Mouse (Mus musculus) myocyte (in vitro differentiated cells): ENCODE results near the gene Ptk6. TPM values are rescaled to one million over a fixed set of nuclear protein-coding genes. Genes with fewer than 3 reads are reported as not detected.

Experiments
- H3K27me3 ChIP-seq: one replicate; pipeline ENCODE4 v1.6.1; 2011; ENCODE audit not compliant: control insufficient read depth, insufficient read depth, insufficient read length
- H3K36me3 ChIP-seq: one replicate; pipeline ENCODE4 v1.6.1; 2011; ENCODE audit not compliant: control insufficient read depth, insufficient read depth
- H3K4me2 ChIP-seq: one replicate; pipeline ENCODE4 v1.6.1; 2011; ENCODE audit warnings: low read depth, control low read depth
- H3K4me3 ChIP-seq: one replicate; pipeline ENCODE4 v1.5.1; 2011; ENCODE audit warnings: mild to moderate bottlenecking, control low read depth, moderate library complexity
- H3K79me2 ChIP-seq: one replicate; pipeline ENCODE4 v1.6.1; 2011; ENCODE audit not compliant: control insufficient read depth, insufficient read depth
- H3ac ChIP-seq: one replicate; pipeline ENCODE4 v1.6.1; 2011; ENCODE audit not compliant: control insufficient read depth, insufficient read length
- CEBPB ChIP-seq: IDR thresholded peaks from 2 replicates; pipeline ENCODE4 v1.6.1; 2011; ENCODE audit warnings: mild to moderate bottlenecking, moderate library complexity; ENCODE audit not compliant: poor library complexity, insufficient read depth, severe bottlenecking
- E2F4 ChIP-seq: IDR thresholded peaks from one replicate; pipeline ENCODE4 v1.6.1; 2011; ENCODE audit warnings: mild to moderate bottlenecking, control low read depth, moderate library complexity; ENCODE audit not compliant: insufficient read depth
- MAX ChIP-seq: IDR thresholded peaks from one replicate; pipeline ENCODE4 v1.6.1; 2011; ENCODE audit warnings: low read depth, mild to moderate bottlenecking, control low read depth
- MYOD1 ChIP-seq, 3 experiments: IDR thresholded peaks; one replicate each; pipeline ENCODE4 v1.6.1; 2011; ENCODE audit warnings: control low read depth in 2 of 3, low read depth in 2 of 3, mild to moderate bottlenecking in 2 of 3, moderate library complexity in 1 of 3; ENCODE audit not compliant: insufficient read length in 2 of 3, control insufficient read depth in 1 of 3
- MYOG ChIP-seq, 3 experiments: IDR thresholded peaks; one replicate each; pipeline ENCODE4 v1.6.1; 2011; ENCODE audit warnings: control low read depth in 2 of 3, low read depth in 2 of 3, mild to moderate bottlenecking in 2 of 3; ENCODE audit not compliant: insufficient read length in 2 of 3, control insufficient read depth in 1 of 3, insufficient read depth in 1 of 3
- POLR2A ChIP-seq: IDR thresholded peaks from one replicate; pipeline ENCODE4 v1.6.1; 2011; ENCODE audit warnings: low read depth, mild to moderate bottlenecking, control low read depth, moderate library complexity; ENCODE audit not compliant: insufficient read length
- POLR2AphosphoS2 ChIP-seq: IDR thresholded peaks from one replicate; pipeline ENCODE4 v1.6.1; 2011; ENCODE audit warnings: low read depth, control low read depth; ENCODE audit not compliant: insufficient read length
- REST ChIP-seq: IDR thresholded peaks from one replicate; pipeline ENCODE4 v1.6.1; 2011; ENCODE audit warnings: mild to moderate bottlenecking, control low read depth, moderate library complexity; ENCODE audit not compliant: insufficient read depth, insufficient read length
- SRF ChIP-seq: IDR thresholded peaks from one replicate; pipeline ENCODE4 v1.6.1; 2011; ENCODE audit warnings: low read depth; ENCODE audit not compliant: control insufficient read depth, insufficient read length
- TCF12 ChIP-seq: IDR thresholded peaks from one replicate; pipeline ENCODE4 v1.6.1; 2011; ENCODE audit warnings: mild to moderate bottlenecking, control low read depth; ENCODE audit not compliant: poor library complexity, insufficient read depth, severe bottlenecking
- TCF3 ChIP-seq: IDR thresholded peaks from one replicate; pipeline ENCODE4 v1.6.1; 2011; ENCODE audit warnings: low read depth, control low read depth; ENCODE audit not compliant: insufficient read length
- USF1 ChIP-seq: IDR thresholded peaks from one replicate; pipeline ENCODE4 v1.6.1; 2011; ENCODE audit warnings: low read depth, mild to moderate bottlenecking, control low read depth, moderate library complexity
- polyA plus RNA-seq: library from polyadenylated mRNA; unstranded; fragments of >200 nt; fragmentation: generic; extraction: Trizol; gene quantifications from one replicate; pipeline ENCODE4 v1.2.1, GENCODE M21; 2012; ENCODE audit warnings: missing spikeins

Ptk6 gene
- polyA plus RNA-seq, 1 experiment = 0.01 TPM

- Histone ChIP-seq H3K4me3 (no peak within 1 kb of the TSS), H3K27me3 (peaks cover 62% of the 10 kb centered on the region)
- TF ChIP-seq TCF12 = no peak
- no peak for TF ChIP-seq POLR2A
- TF ChIP-seq MAX = no peak
- no peak for TF ChIP-seq CEBPB
- TF ChIP-seq REST = no peak
- TF ChIP-seq MYOG (IDR thresholded peaks at IDR 0.05; ENCODE audit: control insufficient read depth in 1 of 3, insufficient read depth in 1 of 3, insufficient read length in 2 of 3, low read depth in 2 of 3) = no peak
- TF ChIP-seq USF1 = no peak
- no peak for TF ChIP-seq MYOD1 (IDR thresholded peaks at IDR 0.05; ENCODE audit: control insufficient read depth in 1 of 3, insufficient read length in 2 of 3, low read depth in 2 of 3)
- no peak for TF ChIP-seq E2F4
- TF ChIP-seq POLR2AphosphoS2 = no peak
- TF ChIP-seq SRF = no peak
- no peak for TF ChIP-seq TCF3
Observed at GRCm38 (mm10) chr2:181213021-181213445, 10.4 kb upstream of the Ptk6 start, which contains the start of gene Srms. TSS of gene Srms (minus strand) at chr2:181213185.

GRCm38 (mm10) chr2:181212389-181213020, 9.9 kb upstream of the Ptk6 start:
- Histone ChIP-seq H3K79me2 (no peaks in the 10 kb centered on the region), H3K4me2 (no peak overlapping the region), H3K27me3 (peaks cover 67% of the 10 kb centered on the region), H3K36me3 (no peaks in the 10 kb centered on the region), H3ac (no peak overlapping the region), H3K4me3 (no peak overlapping the region)
- no peak for TF ChIP-seq SRF
- TF ChIP-seq MYOG (IDR thresholded peaks at IDR 0.05; ENCODE audit: control insufficient read depth in 1 of 3, insufficient read depth in 1 of 3, insufficient read length in 2 of 3, low read depth in 2 of 3) = no peak
- TF ChIP-seq MAX = no peak
- TF ChIP-seq MYOD1 (IDR thresholded peaks at IDR 0.05; ENCODE audit: control insufficient read depth in 1 of 3, insufficient read length in 2 of 3, low read depth in 2 of 3) = no peak
- no peak for TF ChIP-seq POLR2AphosphoS2
- no peak for TF ChIP-seq TCF3
- no peak for TF ChIP-seq REST
- no peak for TF ChIP-seq USF1
- no peak for TF ChIP-seq POLR2A

More at GRCm38 (mm10) chr2:181213021-181213445, 10.4 kb upstream of the Ptk6 start, which contains the start of gene Srms:
- no peak within 1 kb of the TSS for H3K4me2 ChIP-seq
- H3ac ChIP-seq = no peak within 1 kb of the TSS
- H3K36me3 ChIP-seq = no peaks in the 10 kb centered on the region
- H3K79me2 ChIP-seq = no peaks in the 10 kb centered on the region

DNA sequence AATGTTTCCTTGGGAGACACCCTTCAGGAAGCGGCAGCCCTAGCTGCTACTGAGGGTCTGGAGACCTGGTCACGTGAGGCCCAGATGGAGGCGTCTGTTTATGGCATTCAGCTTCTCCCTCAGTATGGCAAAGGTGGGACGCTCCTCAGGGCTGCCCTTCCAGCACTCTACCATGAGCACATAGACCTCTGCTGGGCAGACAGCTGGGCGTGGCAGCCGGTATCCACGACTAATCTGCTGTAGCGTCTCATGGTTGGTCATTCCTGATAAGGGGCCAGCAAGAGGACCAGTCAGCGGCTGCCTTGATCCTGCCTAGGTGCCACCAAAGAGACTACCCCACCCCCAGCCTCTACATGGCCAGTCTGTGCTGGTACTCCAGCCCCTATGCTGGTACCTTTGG, 3.5 kb upstream of the Ptk6 start:
- Histone ChIP-seq H3K4me3 (no peak overlapping the region), H3K36me3 (no peaks in the 10 kb centered on the region), H3ac (no peak overlapping the region), H3K4me2 (no peak overlapping the region), H3K27me3 (peaks cover 63% of the 10 kb centered on the region), H3K79me2 (no peaks in the 10 kb centered on the region)
- TF ChIP-seq MYOG (IDR thresholded peaks at IDR 0.05; ENCODE audit: control insufficient read depth in 1 of 3, insufficient read depth in 1 of 3, insufficient read length in 2 of 3, low read depth in 2 of 3) (no peak), SRF (no peak), USF1 (no peak), TCF3 (no peak), POLR2A (no peak), POLR2AphosphoS2 (no peak), MYOD1 (IDR thresholded peaks at IDR 0.05; ENCODE audit: control insufficient read depth in 1 of 3, insufficient read length in 2 of 3, low read depth in 2 of 3) (no peak), TCF12 (no peak), REST (no peak), MAX (no peak), E2F4 (no peak), CEBPB (no peak)

GRCm38 (mm10) chr2:181205678-181206077, 3.1 kb upstream of the Ptk6 start:
- H3K36me3 ChIP-seq = no peaks in the 10 kb centered on the region
- no peak overlapping the region for H3K4me3 ChIP-seq
- no peak overlapping the region for H3ac ChIP-seq
- no peaks in the 10 kb centered on the region for H3K79me2 ChIP-seq
- TF ChIP-seq CEBPB = no peak
- peaks cover 63% of the 10 kb centered on the region for H3K27me3 ChIP-seq
- no peak overlapping the region for H3K4me2 ChIP-seq

DNA sequence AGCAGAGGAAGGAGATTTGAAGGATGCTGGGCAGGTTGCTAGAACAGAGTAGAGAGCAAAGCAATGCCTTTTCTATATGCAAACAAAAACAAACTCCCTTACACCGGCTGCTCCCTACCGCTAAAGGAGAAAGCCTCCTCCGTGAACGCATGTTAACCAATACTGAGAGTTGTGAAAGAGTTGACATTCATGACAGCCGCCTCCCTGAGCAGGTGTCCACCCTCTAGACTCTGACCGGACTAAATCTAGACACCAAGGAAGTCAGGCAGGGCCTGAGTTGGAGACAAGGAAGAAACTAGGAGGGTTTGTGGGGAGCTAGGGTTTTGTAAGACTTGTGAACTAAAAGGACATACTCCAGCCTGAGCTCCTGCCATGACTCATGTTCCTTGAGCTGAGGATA, 297 bp upstream of the Ptk6 start:
- Histone ChIP-seq H3K79me2 (no peaks in the 10 kb centered on the region), H3K4me2 (no peak overlapping the region), H3ac (no peak overlapping the region), H3K27me3 (peaks cover 64% of the 10 kb centered on the region), H3K36me3 (no peaks in the 10 kb centered on the region), H3K4me3 (no peak overlapping the region)
- TF ChIP-seq MYOD1 (IDR thresholded peaks at IDR 0.05; ENCODE audit: control insufficient read depth in 1 of 3, insufficient read length in 2 of 3, low read depth in 2 of 3) (no peak), SRF (no peak), MYOG (IDR thresholded peaks at IDR 0.05; ENCODE audit: control insufficient read depth in 1 of 3, insufficient read depth in 1 of 3, insufficient read length in 2 of 3, low read depth in 2 of 3) (no peak)
